ENCODE assay signal across 9 mouse cellular contexts in genomic region chr8:104145981-104146689, GRCm38 (mm10). TPM values are rescaled to one million over a fixed set of nuclear protein-coding genes. Genes with fewer than 3 reads are reported as not detected.
DNase-seq lines count a peak whose midpoint lies in the region; ATAC-seq and TF ChIP-seq lines count a peak whose summit lies in the region.
"Had no signal": no experiment of that assay in that cellular context is flagged by ENCODE, and none has a peak within 500 bp of the region (broad histone marks: within the 10 kb centered on the region; RNA-seq: fewer than 3 reads in every experiment).

No protein-coding gene starts in this region.

- no peak overlapping the region for H3K4me2 ChIP-seq in forebrain, embryonic 15.5 days (replicated peaks)
- H3K4me2 ChIP-seq in liver, postnatal 0 days (ENCODE audit: low read depth, low read length) = no peak overlapping the region
- H3K4me2 ChIP-seq: embryonic facial prominence, embryonic 15.5 days had no signal

- H3K4me1 ChIP-seq in forebrain, embryonic 15.5 days = no peaks in the 10 kb centered on the region
- H3K4me1 ChIP-seq in liver, postnatal 0 days (ENCODE audit: insufficient read depth) = no peaks in the 10 kb centered on the region
- H3K4me1 ChIP-seq in olfactory bulb, adult 2 months (ENCODE audit: control insufficient read depth, insufficient read depth, low read length) = peaks cover 4% of the 10 kb centered on the region; the same call in 1 of the 2 replicates
- H3K4me1 ChIP-seq: embryonic facial prominence, embryonic 15.5 days had no signal

- TF ChIP-seq POLR2A in olfactory bulb, adult 2 months (IDR thresholded peaks at IDR 0.05; ENCODE audit: insufficient read depth, low read depth, low read length) = no peak

- no peak for TF ChIP-seq EP300 in liver, postnatal 0 days (IDR thresholded peaks at IDR 0.05; ENCODE audit: low read depth)

- H3K27me3 ChIP-seq in forebrain, embryonic 15.5 days = no peaks in the 10 kb centered on the region
- H3K27me3 ChIP-seq in liver, postnatal 0 days (ENCODE audit: insufficient read depth, low read length) = no peaks in the 10 kb centered on the region
- H3K27me3 ChIP-seq: embryonic facial prominence, embryonic 15.5 days had no signal

- no peak overlapping the region for H3K9ac ChIP-seq in forebrain, embryonic 15.5 days (replicated peaks)
- no peak overlapping the region for H3K9ac ChIP-seq in liver, postnatal 0 days (replicated peaks)
- H3K9ac ChIP-seq: embryonic facial prominence, embryonic 15.5 days had no signal

- no peak overlapping the region for H3K4me3 ChIP-seq in forebrain, embryonic 15.5 days
- H3K4me3 ChIP-seq in liver, postnatal 0 days (ENCODE audit: low read depth, low read length) = no peak overlapping the region
- no peak overlapping the region for H3K4me3 ChIP-seq in olfactory bulb, adult 2 months (ENCODE audit: insufficient read depth, low read depth, low read length)
- H3K4me3 ChIP-seq: embryonic facial prominence, embryonic 15.5 days had no signal

- intact Hi-C loops in heart, postnatal 25 days (cut with DNase I) = loop anchor here (1.0 to 10.0 kb wide), 3 partner anchors 59 to 199 kb away; no protein-coding TSS in a partner anchor

- 31% methylated on average over 15 of the region's 15 CpGs for WGBS in forebrain, embryonic 15.5 days
- 36% methylated on average over 15 of the region's 15 CpGs for WGBS in large intestine, adult 2 months
- WGBS in liver, postnatal 0 days (ENCODE audit: insufficient replicate concordance) = 29% methylated on average over 15 of the region's 15 CpGs
- WGBS in olfactory bulb, adult 2 months = 39% methylated on average over 15 of the region's 15 CpGs

- DNase-seq in ES-CJ7 (ENCODE audit: low read depth, low spot score) = peak; percentile 82
- DNase-seq in c-Kit-positive CD71-positive TER-119-negative erythroid progenitor cells, embryonic 14.5 days (ENCODE audit: low read depth) = peak; percentile 39
- peak; percentile 42 for DNase-seq in heart, postnatal 25 days (ENCODE audit: low spot score)
- peak; percentile 27 for DNase-seq in large intestine, adult 2 months (ENCODE audit: low read depth, low spot score)
- peak; percentile 81 for DNase-seq in liver, postnatal 0 days
- DNase-seq in testis, postnatal 14 days (ENCODE audit: low spot score) = peak; percentile 66

- H3K9me3 ChIP-seq in forebrain, embryonic 15.5 days = no peaks in the 10 kb centered on the region
- no peaks in the 10 kb centered on the region for H3K9me3 ChIP-seq in liver, postnatal 0 days (ENCODE audit: low read length)
- H3K9me3 ChIP-seq: embryonic facial prominence, embryonic 15.5 days had no signal

- no peaks in the 10 kb centered on the region for H3K36me3 ChIP-seq in forebrain, embryonic 15.5 days
- H3K36me3 ChIP-seq in liver, postnatal 0 days (replicated peaks; ENCODE audit: insufficient read depth, low read length) = no peaks in the 10 kb centered on the region
- H3K36me3 ChIP-seq: embryonic facial prominence, embryonic 15.5 days had no signal

- ATAC-seq in forebrain, embryonic 15.5 days (replicated peaks) = peak; percentile 90
- ATAC-seq in liver, postnatal 0 days = peak; percentile 41; the same call in 1 of the 2 replicates

- TF ChIP-seq CTCF in liver, postnatal 0 days (IDR thresholded peaks at IDR 0.05; ENCODE audit: low read depth) = peak; percentile 80
- TF ChIP-seq CTCF in olfactory bulb, adult 2 months (IDR thresholded peaks at IDR 0.05; ENCODE audit: insufficient read depth, low read depth, low read length) = peak; percentile 37

- no peak overlapping the region for H3K27ac ChIP-seq in forebrain, embryonic 15.5 days (replicated peaks)
- H3K27ac ChIP-seq in liver, postnatal 0 days (ENCODE audit: low read depth) = no peak overlapping the region
- no peak overlapping the region for H3K27ac ChIP-seq in olfactory bulb, adult 2 months (ENCODE audit: insufficient read depth, low read depth, low read length)
- H3K27ac ChIP-seq: embryonic facial prominence, embryonic 15.5 days had no signal

RNA-seq across cellular contexts. Expression of gene Bean1, which starts 24.1 kb away (rescaled TPM):
- polyA plus RNA-seq in forebrain, embryonic 15.5 days (2015; fragmentation: Nextera tagmentation; extraction: Ambion mirVana) = 2.1 and 2.2 TPM in 2 replicates
- total RNA-seq in heart, postnatal 25 days (2021) = 1 to 10 TPM in 1 of 2 experiments, under 1 TPM in 1; 0.98 to 1.2 TPM
- 4.9 and 5.2 TPM in 2 replicates for polyA plus RNA-seq in large intestine, adult 2 months (2012; rRNA removed)
- polyA plus RNA-seq in liver, postnatal 0 days (2015; fragmentation: Nextera tagmentation; extraction: Ambion mirVana) = not detected in 2 replicates
- polyA plus RNA-seq in olfactory bulb, adult 2 months (2012; ENCODE audit: insufficient read depth, insufficient read length, low replicate concordance, missing spikeins) = not detected in 2 replicates

RNA-seq across cellular contexts. Expression of gene Cdh5, which starts 44.7 kb away (rescaled TPM):
- polyA plus RNA-seq in forebrain, embryonic 15.5 days (2015; fragmentation: Nextera tagmentation; extraction: Ambion mirVana) = 9.0 and 9.3 TPM in 2 replicates
- 100 to 1,000 TPM; 127 to 153 TPM for total RNA-seq in heart, postnatal 25 days (2021)
- polyA plus RNA-seq in large intestine, adult 2 months (2012; rRNA removed) = 9.0 and 14.2 TPM in 2 replicates
- 8.8 and 10.0 TPM in 2 replicates for polyA plus RNA-seq in liver, postnatal 0 days (2015; fragmentation: Nextera tagmentation; extraction: Ambion mirVana)
- not detected in 2 replicates for polyA plus RNA-seq in olfactory bulb, adult 2 months (2012; ENCODE audit: insufficient read depth, insufficient read length, low replicate concordance, missing spikeins)

Comparison
In these comparisons a context has a peak if more than half of its experiments do, and no peak if none do; other contexts are left out.
1. DNase-seq: peak in every context shown above with its lines; median percentile 82 in ES-CJ7; 81 in liver, postnatal 0 days; 66 in testis, postnatal 14 days; 42 in heart, postnatal 25 days; 39 in c-Kit-positive CD71-positive TER-119-negative erythroid progenitor cells, embryonic 14.5 days; 27 in large intestine, adult 2 months.